Mouse (Mus musculus) intestine, postnatal 0 days (tissue): ENCODE data around the gene Btbd3. TPM values are rescaled to one million over a fixed set of nuclear protein-coding genes. Genes with fewer than 3 reads are reported as not detected.

ENCODE experiments used
- ATAC-seq: fragments of 200-750 bp; cut with Nextera tagmentation; 2 replicates; pipeline ENCODE4 v1.8.0; 2017; ENCODE audit warnings: mild to moderate bottlenecking, moderate TSS enrichment, moderate library complexity
- H3K27ac ChIP-seq: fragments of 300-500 bp; sonication (generic); 2 replicates; pipeline ENCODE4 v1.5.1; 2014; ENCODE audit warnings: mild to moderate bottlenecking, low read depth, low read length, moderate library complexity
- H3K27me3 ChIP-seq: fragments of 300-500 bp; sonication (generic); replicated peaks from 2 replicates; pipeline ENCODE4 v1.6.1; 2014; ENCODE audit warnings: low read length, mixed read lengths; ENCODE audit not compliant: control insufficient read depth, insufficient read depth
- H3K36me3 ChIP-seq: fragments of 300-500 bp; sonication (generic); 2 replicates; pipeline ENCODE4 v1.6.1; 2014; ENCODE audit warnings: mild to moderate bottlenecking, moderate library complexity; ENCODE audit not compliant: control insufficient read depth, insufficient read depth
- H3K4me1 ChIP-seq: fragments of 300-500 bp; sonication (generic); replicated peaks from 2 replicates; pipeline ENCODE4 v1.6.1; 2014; ENCODE audit warnings: antibody characterized with exemption, low read length, mixed read lengths; ENCODE audit not compliant: control insufficient read depth, insufficient read depth
- H3K4me2 ChIP-seq: fragments of 300-500 bp; sonication (generic); replicated peaks from 2 replicates; pipeline ENCODE4 v1.6.1; 2014; ENCODE audit warnings: low read depth, mild to moderate bottlenecking, moderate library complexity
- H3K4me3 ChIP-seq: fragments of 300-500 bp; sonication (generic); 2 replicates; pipeline ENCODE4 v1.5.1; 2014; ENCODE audit warnings: low read depth, low read length
- H3K9ac ChIP-seq: fragments of 300-500 bp; sonication (generic); 2 replicates; pipeline ENCODE4 v1.6.1; 2014; ENCODE audit warnings: mild to moderate bottlenecking, low read depth, low read length
- H3K9me3 ChIP-seq: fragments of 300-500 bp; sonication (generic); 2 replicates; pipeline ENCODE4 v1.6.1; 2016; ENCODE audit warnings: mixed run types; ENCODE audit not compliant: control insufficient read depth
- CTCF ChIP-seq: sonication (generic); IDR thresholded peaks from 2 replicates; pipeline ENCODE4 v1.5.1; 2016; ENCODE audit warnings: low read depth, mild to moderate bottlenecking, control low read depth, antibody characterized with exemption, moderate library complexity
- WGBS: fragments of 180-500 bp; shearing (Covaris S2); extraction: QIAGEN DNeasy Blood & Tissue Kit; methylation state at CpG from one replicate; pipeline ENCODE4 v1.1.7; 2014; 5-methylcytosine and 5-hydroxymethylcytosine counted together
- polyA plus RNA-seq: library from polyadenylated mRNA; unstranded; fragments of >200 nt; fragmentation: Nextera tagmentation; extraction: Ambion mirVana; gene quantifications from 2 replicates; pipeline ENCODE4 v1.2.1, GENCODE M21; 2015

Gene Btbd3
- polyA plus RNA-seq, 1 experiment from 2014 or later: 10.6 TPM

DNA sequence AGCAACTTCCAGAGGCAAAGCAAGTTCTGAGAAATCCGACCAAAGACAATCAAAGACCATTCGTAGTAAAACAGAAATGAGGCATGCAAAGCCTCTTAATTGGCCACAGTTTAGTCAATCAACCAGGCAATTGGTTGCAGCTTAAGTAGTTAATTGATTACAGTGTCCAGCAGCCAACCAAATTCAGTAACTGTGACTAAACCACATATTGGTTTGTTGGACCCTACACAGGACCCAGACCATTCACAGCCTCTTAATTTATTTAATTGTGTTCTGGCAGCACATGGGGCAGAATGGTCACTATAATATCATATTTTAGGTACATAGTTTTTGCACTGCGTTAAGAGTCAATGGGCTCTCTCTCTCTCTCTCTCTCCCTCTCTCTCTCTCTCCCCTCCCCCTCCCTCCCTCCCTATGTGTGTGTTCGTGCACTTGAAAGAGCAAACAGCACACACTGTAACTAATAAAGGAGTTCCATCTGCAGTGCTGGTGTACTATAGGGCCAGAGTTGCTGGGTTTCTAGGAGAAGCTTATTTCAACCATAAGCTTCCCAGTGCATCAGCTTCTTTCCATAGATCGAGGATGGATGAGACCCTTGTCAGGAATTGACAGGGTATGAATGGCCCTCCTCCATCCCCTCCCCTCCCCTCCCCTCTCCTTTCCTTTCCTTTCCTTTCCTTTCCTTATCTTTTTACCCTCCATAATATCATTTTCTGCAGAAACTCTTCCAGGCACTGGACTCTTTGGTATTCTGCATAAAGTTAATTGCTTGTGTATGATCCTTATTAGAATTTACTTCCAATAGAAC is 275.0 kb downstream of the Btbd3 start:
- TF ChIP-seq CTCF: no peak
- H3K27me3 ChIP-seq: no peaks in the 10 kb centered on the region
- ATAC-seq: no peak
- H3K4me2 ChIP-seq: no peak overlapping the region
- no peaks in the 10 kb centered on the region for H3K9me3 ChIP-seq
- H3K27ac ChIP-seq: no peak overlapping the region
- no peak overlapping the region for H3K9ac ChIP-seq
- no peaks in the 10 kb centered on the region for H3K4me1 ChIP-seq
- 83% methylated on average over 5 of the region's 5 CpGs for WGBS
- no peak overlapping the region for H3K4me3 ChIP-seq
- H3K36me3 ChIP-seq: no peaks in the 10 kb centered on the region

DNA sequence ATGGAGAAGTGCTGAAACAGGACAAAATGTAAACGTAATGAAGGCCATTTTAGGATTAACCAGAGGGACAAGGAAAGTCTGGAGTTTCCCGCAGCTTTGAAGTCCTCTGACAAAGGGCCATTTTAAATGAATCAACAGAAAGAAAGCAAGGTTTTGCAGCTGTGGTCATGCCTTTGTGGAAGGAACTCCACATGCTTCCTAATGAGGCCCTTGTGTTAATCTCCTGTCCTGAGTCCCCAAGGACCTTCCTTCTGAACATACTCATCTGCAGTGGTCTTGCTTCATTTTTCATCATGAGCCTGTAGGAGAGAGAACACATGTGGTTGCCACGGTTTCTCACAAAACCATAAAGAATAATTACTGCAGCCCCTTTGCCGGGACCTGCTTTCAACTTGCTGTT is 275.6 kb downstream of the Btbd3 start:
- H3K27me3 ChIP-seq: no peaks in the 10 kb centered on the region
- no peak overlapping the region for H3K4me3 ChIP-seq
- H3K27ac ChIP-seq: no peak overlapping the region
- TF ChIP-seq CTCF: no peak
- H3K9me3 ChIP-seq: no peaks in the 10 kb centered on the region
- 69% methylated on average over 4 of the region's 4 CpGs for WGBS
- H3K4me1 ChIP-seq: no peaks in the 10 kb centered on the region
- no peak overlapping the region for H3K9ac ChIP-seq
- H3K36me3 ChIP-seq: no peaks in the 10 kb centered on the region
- no peak overlapping the region for H3K4me2 ChIP-seq
- no peak for ATAC-seq

DNA sequence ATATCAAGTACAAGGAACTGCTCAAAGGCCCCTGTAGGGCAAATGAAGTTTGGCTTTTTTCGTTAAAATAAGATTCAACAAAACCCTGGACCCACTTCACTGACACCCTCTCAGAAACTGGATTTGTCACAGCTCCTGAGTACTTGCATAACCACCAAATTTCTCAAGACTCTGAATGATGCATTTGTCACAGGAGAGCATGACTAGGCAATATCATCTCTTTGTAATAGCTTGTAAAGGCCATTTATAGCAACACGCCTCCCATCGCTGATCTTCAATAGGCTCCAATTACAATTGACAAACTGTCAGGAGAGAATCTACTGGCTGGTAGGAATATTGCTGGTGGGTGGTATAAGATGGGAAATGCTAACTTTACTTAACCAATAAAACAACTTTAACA is 283.3 kb downstream of the Btbd3 start:
- Histone ChIP-seq H3K9me3 (no peaks in the 10 kb centered on the region), H3K4me2 (no peak overlapping the region), H3K4me3 (no peak overlapping the region)

DNA sequence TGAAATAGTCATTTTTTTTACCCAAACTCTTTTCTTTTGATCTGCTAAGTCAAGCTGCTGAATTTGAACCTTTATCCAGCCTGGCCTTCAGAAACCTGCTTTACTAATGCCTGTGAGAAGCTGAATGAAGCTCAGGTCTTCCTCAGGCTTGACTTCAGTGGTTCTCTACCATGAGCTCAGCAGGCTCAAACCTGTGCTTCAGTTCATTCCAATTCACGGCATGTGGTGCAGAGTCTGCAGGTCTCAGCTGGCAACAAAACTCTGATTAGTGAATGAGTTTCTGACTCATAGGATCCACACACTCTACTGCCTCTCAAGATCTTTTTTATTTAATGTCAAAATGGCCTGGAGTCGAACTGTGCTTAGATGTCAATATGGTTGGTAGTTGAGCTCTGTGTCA is 292.6 kb downstream of the Btbd3 start:
- no peak for ATAC-seq
- TF ChIP-seq CTCF: no peak
- WGBS: 78% methylated on average over 2 of the region's 2 CpGs
- Histone ChIP-seq H3K27me3 (no peaks in the 10 kb centered on the region), H3K4me2 (no peak overlapping the region), H3K9ac (no peak overlapping the region), H3K36me3 (no peaks in the 10 kb centered on the region), H3K27ac (no peak overlapping the region), H3K4me1 (no peaks in the 10 kb centered on the region), H3K4me3 (no peak overlapping the region), H3K9me3 (no peaks in the 10 kb centered on the region)

More for the DNA sequence above, 283.3 kb downstream of the Btbd3 start:
- WGBS: 87% methylated on average over 3 of the region's 3 CpGs
- no peak overlapping the region for H3K27ac ChIP-seq
- no peak for TF ChIP-seq CTCF
- H3K4me1 ChIP-seq: no peaks in the 10 kb centered on the region
- ATAC-seq: no peak
- no peak overlapping the region for H3K9ac ChIP-seq
- H3K36me3 ChIP-seq: no peaks in the 10 kb centered on the region
- no peaks in the 10 kb centered on the region for H3K27me3 ChIP-seq

DNA sequence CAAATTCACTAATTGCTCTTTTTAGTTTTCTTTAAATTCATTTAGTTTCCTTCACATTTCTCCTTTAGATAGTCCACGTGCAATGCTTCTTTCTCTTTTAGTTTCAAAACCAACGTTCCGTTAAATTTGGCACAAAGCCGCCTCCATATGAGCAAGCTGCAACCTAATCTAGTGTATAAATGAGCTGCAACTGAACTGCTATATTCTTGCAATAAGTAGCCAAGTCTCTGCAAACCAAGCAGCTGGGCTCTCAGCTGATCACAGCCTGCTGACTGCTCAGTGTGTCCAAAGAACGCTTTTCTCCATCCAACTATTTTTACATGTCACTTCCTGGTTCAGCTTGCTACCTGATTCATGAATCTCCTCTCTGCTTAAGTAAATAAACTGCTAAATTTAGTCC is 295.2 kb downstream of the Btbd3 start:
- WGBS: 65% methylated on average over 5 of the region's 5 CpGs
- no peak overlapping the region for H3K4me2 ChIP-seq

DNA sequence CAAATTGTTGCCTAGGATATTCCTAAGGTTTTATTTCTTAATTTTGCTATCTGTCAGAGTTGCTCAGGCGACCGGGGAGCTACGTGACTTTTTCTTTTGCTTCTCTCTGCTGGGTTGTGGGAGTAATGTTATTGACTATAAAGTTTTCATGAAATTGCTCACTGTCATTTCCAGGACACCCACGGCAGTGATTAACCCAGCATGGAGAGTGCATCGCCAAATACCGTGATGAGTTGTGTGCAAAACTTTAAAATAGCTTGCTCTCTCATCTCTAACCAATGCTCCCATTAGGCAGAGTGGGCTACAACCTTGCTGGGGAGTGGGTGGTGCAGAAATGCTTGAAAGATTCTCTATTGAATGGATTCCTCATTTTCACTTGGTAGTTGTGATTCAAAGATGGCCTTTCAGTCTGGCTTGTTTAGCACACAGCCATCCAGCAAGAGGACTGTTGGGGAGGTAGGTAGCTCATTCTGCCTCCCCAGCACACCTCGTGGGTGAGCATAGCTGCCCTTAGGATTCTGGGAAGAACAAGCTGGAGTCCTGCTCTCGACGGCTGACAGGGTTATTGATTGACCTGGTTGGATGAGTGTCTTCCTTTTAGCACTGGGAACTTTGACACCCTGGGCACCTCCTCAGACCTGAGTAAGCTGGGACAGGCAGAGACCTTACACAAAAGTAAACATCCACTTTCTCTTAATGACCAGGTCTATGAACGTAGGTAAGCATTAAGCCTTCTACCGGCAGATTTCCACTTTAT is 298.9 kb downstream of the Btbd3 start:
- Histone ChIP-seq H3K9ac (no peak overlapping the region), H3K27me3 (no peaks in the 10 kb centered on the region), H3K4me1 (no peaks in the 10 kb centered on the region), H3K4me2 (no peak overlapping the region), H3K36me3 (no peaks in the 10 kb centered on the region), H3K27ac (no peak overlapping the region), H3K9me3 (no peaks in the 10 kb centered on the region), H3K4me3 (no peak overlapping the region)
- no peak for TF ChIP-seq CTCF
- ATAC-seq: no peak
- 66% methylated on average over 11 of the region's 11 CpGs for WGBS

More for the DNA sequence above, 295.2 kb downstream of the Btbd3 start:
- H3K27me3 ChIP-seq: no peaks in the 10 kb centered on the region
- no peak for ATAC-seq
- H3K9ac ChIP-seq: no peak overlapping the region
- H3K27ac ChIP-seq: no peak overlapping the region
- no peaks in the 10 kb centered on the region for H3K36me3 ChIP-seq
- no peak for TF ChIP-seq CTCF
- no peaks in the 10 kb centered on the region for H3K9me3 ChIP-seq
- H3K4me1 ChIP-seq: no peaks in the 10 kb centered on the region
- H3K4me3 ChIP-seq: no peak overlapping the region
